Mouse (Mus musculus) limb, embryonic 13.5 days (tissue): ENCODE measurements at regions not wholly inside any gene's neighbourhood (a gene's known extent, or its start where the extent isn't known, plus 50 kb on each side); places are given as distances from the start of the nearest gene placed in this dataset.

ENCODE experiments used
- ATAC-seq: fragments of 200-750 bp; cut with Nextera tagmentation; 2 replicates; pipeline ENCODE4 v1.8.0; 2017; ENCODE audit warnings: low read depth, moderate number of reproducible peaks, moderate TSS enrichment; ENCODE audit not compliant: low FRiP score
- H3K27ac ChIP-seq: fragments of 300-500 bp; sonication (generic); 2 replicates; pipeline ENCODE4 v1.5.1; 2015; ENCODE audit warnings: inconsistent platforms, mild to moderate bottlenecking, moderate library complexity
- H3K27me3 ChIP-seq: fragments of 300-500 bp; sonication (generic); 2 replicates; pipeline ENCODE4 v1.6.1; 2015; ENCODE audit warnings: mild to moderate bottlenecking, inconsistent platforms
- H3K36me3 ChIP-seq: fragments of 300-500 bp; sonication (generic); 2 replicates; pipeline ENCODE4 v1.6.1; 2015; ENCODE audit warnings: inconsistent platforms, mild to moderate bottlenecking, moderate library complexity
- H3K4me1 ChIP-seq: fragments of 300-500 bp; sonication (generic); 2 replicates; pipeline ENCODE4 v1.6.1; 2015; ENCODE audit warnings: inconsistent platforms
- H3K4me2 ChIP-seq: fragments of 300-500 bp; sonication (generic); replicated peaks from 2 replicates; pipeline ENCODE4 v1.6.1; 2015; ENCODE audit warnings: inconsistent platforms, mild to moderate bottlenecking, moderate library complexity
- H3K4me3 ChIP-seq: fragments of 300-500 bp; sonication (generic); 2 replicates; pipeline ENCODE4 v1.5.1; 2015; ENCODE audit warnings: moderate library complexity, mild to moderate bottlenecking, inconsistent platforms
- H3K9ac ChIP-seq: fragments of 300-500 bp; sonication (generic); 2 replicates; pipeline ENCODE4 v1.6.1; 2015; ENCODE audit warnings: mild to moderate bottlenecking, inconsistent platforms
- H3K9me3 ChIP-seq: fragments of 300-500 bp; sonication (generic); 2 replicates; pipeline ENCODE4 v1.6.1; 2016; ENCODE audit warnings: inconsistent platforms
- WGBS: fragments of 180-500 bp; shearing (Covaris S2); methylation state at CpG from one replicate; pipeline ENCODE4 v1.1.7; 2015; 5-methylcytosine and 5-hydroxymethylcytosine counted together

- Histone ChIP-seq H3K4me3 (no peak overlapping the region), H3K4me2 (no peak overlapping the region), H3K27ac (no peak overlapping the region), H3K9me3 (no peaks in the 10 kb centered on the region), H3K9ac (no peak overlapping the region), H3K4me1 (no peaks in the 10 kb centered on the region), H3K27me3 (no peaks in the 10 kb centered on the region), H3K36me3 (no peaks in the 10 kb centered on the region)
- ATAC-seq = no peak
- WGBS = 75% methylated on average over 6 of the region's 6 CpGs
Measured at GRCm38 (mm10) chr2:137784091-137784490, 472.3 kb upstream of the Btbd3 start.

GRCm38 (mm10) chr2:137777430-137777829 is 478.9 kb upstream of the Btbd3 start:
- H3K36me3 ChIP-seq = no peaks in the 10 kb centered on the region
- no peak overlapping the region for H3K4me3 ChIP-seq
- no peaks in the 10 kb centered on the region for H3K9me3 ChIP-seq
- H3K9ac ChIP-seq = no peak overlapping the region
- no peak for ATAC-seq
- no peaks in the 10 kb centered on the region for H3K4me1 ChIP-seq
- no peak overlapping the region for H3K4me2 ChIP-seq
- no peaks in the 10 kb centered on the region for H3K27me3 ChIP-seq
- H3K27ac ChIP-seq = no peak overlapping the region
- WGBS = 73% methylated on average over 3 of the region's 3 CpGs

- no peaks in the 10 kb centered on the region for H3K4me1 ChIP-seq
- no peak overlapping the region for H3K4me2 ChIP-seq
- H3K27ac ChIP-seq = no peak overlapping the region
- no peaks in the 10 kb centered on the region for H3K36me3 ChIP-seq
- no peaks in the 10 kb centered on the region for H3K9me3 ChIP-seq
- ATAC-seq = no peak
- H3K9ac ChIP-seq = no peak overlapping the region
- H3K27me3 ChIP-seq = no peaks in the 10 kb centered on the region
- H3K4me3 ChIP-seq = no peak overlapping the region
Measured at GRCm38 (mm10) chr2:137764785-137765184, 491.6 kb upstream of the Btbd3 start.

- 83% methylated on average over 2 of the region's 2 CpGs for WGBS
- ATAC-seq = no peak
- Histone ChIP-seq H3K27me3 (no peaks in the 10 kb centered on the region), H3K9me3 (no peaks in the 10 kb centered on the region), H3K4me2 (no peak overlapping the region), H3K4me3 (no peak overlapping the region), H3K36me3 (no peaks in the 10 kb centered on the region), H3K9ac (no peak overlapping the region), H3K27ac (no peak overlapping the region), H3K4me1 (peaks cover 10% of the 10 kb centered on the region; the same call in 1 of the 2 replicates)
Measured at GRCm38 (mm10) chr2:137759455-137759854, 496.9 kb upstream of the Btbd3 start.

- Histone ChIP-seq H3K4me3 (no peak overlapping the region), H3K36me3 (no peaks in the 10 kb centered on the region), H3K4me1 (peaks cover 10% of the 10 kb centered on the region; the same call in 1 of the 2 replicates), H3K27ac (no peak overlapping the region), H3K4me2 (no peak overlapping the region), H3K9ac (no peak overlapping the region), H3K9me3 (no peaks in the 10 kb centered on the region), H3K27me3 (no peaks in the 10 kb centered on the region)
- no peak for ATAC-seq
- 49% methylated on average over 4 of the region's 4 CpGs for WGBS
Measured at GRCm38 (mm10) chr2:137758389-137758788, 498.0 kb upstream of the Btbd3 start.

GRCm38 (mm10) chr2:137757231-137758212 is 498.8 kb upstream of the Btbd3 start:
- H3K9me3 ChIP-seq = no peaks in the 10 kb centered on the region
- no peak overlapping the region for H3K9ac ChIP-seq
- H3K4me1 ChIP-seq = peaks cover 10% of the 10 kb centered on the region; the same call in 1 of the 2 replicates
- H3K36me3 ChIP-seq = no peaks in the 10 kb centered on the region
- H3K4me3 ChIP-seq = no peak overlapping the region
- ATAC-seq = no peak
- no peak overlapping the region for H3K4me2 ChIP-seq
- WGBS = 49% methylated on average over 13 of the region's 13 CpGs
- H3K27me3 ChIP-seq = no peaks in the 10 kb centered on the region
- H3K27ac ChIP-seq = no peak overlapping the region

GRCm38 (mm10) chr2:137756220-137756619 is 500.1 kb upstream of the Btbd3 start:
- Histone ChIP-seq H3K27ac (no peak overlapping the region; the same call in 1 of the 2 replicates), H3K4me2 (peak overlapping the region; percentile 16; the same call in 1 of the 2 replicates), H3K27me3 (no peaks in the 10 kb centered on the region), H3K9ac (no peak overlapping the region), H3K36me3 (no peaks in the 10 kb centered on the region), H3K4me1 (peaks cover 10% of the 10 kb centered on the region; the same call in 1 of the 2 replicates), H3K4me3 (no peak overlapping the region), H3K9me3 (no peaks in the 10 kb centered on the region)
- WGBS = 7% methylated on average over 3 of the region's 3 CpGs
- no peak for ATAC-seq

- Histone ChIP-seq H3K4me3 (no peak overlapping the region), H3K36me3 (no peaks in the 10 kb centered on the region), H3K4me2 (no peak overlapping the region), H3K9ac (no peak overlapping the region), H3K27me3 (no peaks in the 10 kb centered on the region), H3K27ac (no peak overlapping the region), H3K4me1 (peaks cover 10% of the 10 kb centered on the region; the same call in 1 of the 2 replicates), H3K9me3 (no peaks in the 10 kb centered on the region)
- 93% methylated on average over 3 of the region's 3 CpGs for WGBS
- ATAC-seq = no peak
Measured at GRCm38 (mm10) chr2:137754481-137754880, 501.9 kb upstream of the Btbd3 start.

- H3K36me3 ChIP-seq = no peaks in the 10 kb centered on the region
- no peak overlapping the region for H3K4me2 ChIP-seq
- no peak for ATAC-seq
- H3K27ac ChIP-seq = no peak overlapping the region
- H3K4me3 ChIP-seq = no peak overlapping the region
- WGBS = 9% methylated on average over 2 of the region's 2 CpGs
- no peak overlapping the region for H3K9ac ChIP-seq
- no peaks in the 10 kb centered on the region for H3K9me3 ChIP-seq
- 0 out of 2 replicates have a peak, but pooled peaks cover 10% of the 10 kb centered on the region for H3K27me3 ChIP-seq
- H3K4me1 ChIP-seq = peaks cover 18% of the 10 kb centered on the region; the same call in 1 of the 2 replicates
Measured at GRCm38 (mm10) chr2:137732410-137732809, 524.0 kb upstream of the Btbd3 start.

- Histone ChIP-seq H3K4me1 (peaks cover 18% of the 10 kb centered on the region; the same call in 1 of the 2 replicates), H3K27me3 (0 out of 2 replicates have a peak, but pooled peaks cover 10% of the 10 kb centered on the region), H3K4me2 (no peak overlapping the region), H3K4me3 (no peak overlapping the region), H3K27ac (no peak overlapping the region), H3K9ac (no peak overlapping the region), H3K36me3 (no peaks in the 10 kb centered on the region), H3K9me3 (no peaks in the 10 kb centered on the region)
- ATAC-seq = no peak
- 60% methylated on average over 12 of the region's 12 CpGs for WGBS
Measured at GRCm38 (mm10) chr2:137730472-137730931, 525.9 kb upstream of the Btbd3 start.

- WGBS = 50% methylated on average over 6 of the region's 6 CpGs
Measured at GRCm38 (mm10) chr2:137729871-137730270, 526.5 kb upstream of the Btbd3 start.

GRCm38 (mm10) chr2:137729207-137729606 is 527.2 kb upstream of the Btbd3 start:
- Histone ChIP-seq H3K27ac (no peak overlapping the region), H3K4me2 (no peak overlapping the region), H3K27me3 (0 out of 2 replicates have a peak, but pooled peaks cover 10% of the 10 kb centered on the region), H3K4me1 (peaks cover 18% of the 10 kb centered on the region; the same call in 1 of the 2 replicates), H3K36me3 (no peaks in the 10 kb centered on the region), H3K9ac (no peak overlapping the region), H3K9me3 (no peaks in the 10 kb centered on the region), H3K4me3 (no peak overlapping the region)
- WGBS = 12% methylated on average over 4 of the region's 4 CpGs
- no peak for ATAC-seq

More at GRCm38 (mm10) chr2:137729871-137730270, 526.5 kb upstream of the Btbd3 start:
- H3K4me1 ChIP-seq = peaks cover 18% of the 10 kb centered on the region; the same call in 1 of the 2 replicates
- no peak overlapping the region for H3K4me2 ChIP-seq
- 0 out of 2 replicates have a peak, but pooled peaks have one; percentile 19 for ATAC-seq
- no peak overlapping the region for H3K9ac ChIP-seq
- 0 out of 2 replicates have a peak, but pooled peaks cover 10% of the 10 kb centered on the region for H3K27me3 ChIP-seq
- no peaks in the 10 kb centered on the region for H3K9me3 ChIP-seq
- H3K27ac ChIP-seq = no peak overlapping the region
- H3K4me3 ChIP-seq = no peak overlapping the region
- no peaks in the 10 kb centered on the region for H3K36me3 ChIP-seq
